Mouse (Mus musculus) liver, adult 2 months (tissue): ENCODE data around the gene Schip1.

ENCODE experiments used
- CTCF ChIP-seq: fragments of 200-500 bp; IDR thresholded peaks from 2 replicates; pipeline ENCODE4 v1.5.1; 2011; ENCODE audit warnings: low read depth, low read length, control low read depth
- POLR2A ChIP-seq: fragments of 200-500 bp; IDR thresholded peaks from 2 replicates; pipeline ENCODE4 v1.6.1; 2011; ENCODE audit warnings: low read length, control low read depth; ENCODE audit not compliant: insufficient read depth; ENCODE audit errors: extremely low read depth

DNA sequence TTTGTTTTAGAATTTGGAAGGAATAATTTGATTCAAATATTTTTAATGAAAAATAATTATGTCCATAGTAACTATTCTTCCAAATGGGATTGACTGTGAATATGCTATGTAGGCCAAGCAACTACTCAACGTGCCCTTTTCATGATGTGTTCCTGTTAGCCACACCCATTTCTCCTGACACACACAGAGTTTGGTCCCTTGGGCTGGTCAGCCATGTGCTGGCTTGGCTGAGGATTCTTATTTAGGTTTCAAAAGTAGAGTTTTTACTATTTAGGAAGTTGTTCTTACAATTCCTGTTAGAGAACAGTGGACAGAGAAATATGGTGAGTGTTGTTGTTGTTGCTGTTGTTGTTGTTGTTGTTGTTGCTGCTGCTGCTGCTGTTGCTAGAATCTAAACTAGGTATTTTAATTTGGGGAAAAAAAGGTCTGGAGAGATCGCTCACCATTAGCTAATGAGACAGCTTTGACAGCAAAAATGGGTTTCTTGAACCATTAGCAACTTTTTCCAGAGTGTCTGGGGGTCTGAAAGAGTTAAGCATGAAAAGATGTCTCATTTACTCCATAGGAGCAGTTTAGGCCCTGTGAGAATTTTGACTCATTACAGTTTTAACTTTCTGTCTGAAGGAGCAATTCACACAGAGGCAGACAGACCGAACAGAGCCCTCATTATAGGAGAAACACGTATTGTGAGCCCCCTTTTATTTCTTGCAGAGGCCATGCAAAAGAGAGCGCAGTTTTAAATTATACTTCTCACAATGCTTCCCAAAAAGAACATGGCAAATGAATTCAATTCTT, 74.4 kb downstream of the Schip1 start:
- TF ChIP-seq CTCF (no peak), POLR2A (no peak)
